Mouse (Mus musculus) erythroblast, adult 5-6 weeks (primary cell): ENCODE data around the gene Eif5. TPM values are rescaled to one million over a fixed set of nuclear protein-coding genes. Genes with fewer than 3 reads are reported as not detected.

Experiments used
- ATAC-seq: replicated peaks from 2 replicates; pipeline ENCODE4 v1.8.0; 2016; ENCODE audit warnings: moderate number of reproducible peaks, mild to moderate bottlenecking, moderate TSS enrichment, inconsistent platforms; ENCODE audit not compliant: poor library complexity, low FRiP score, severe bottlenecking
- total RNA-seq, 2 experiments: library from RNA; stranded (forward) in 1 of 2; stranded (reverse) in 1 of 2; fragments of 150-400 nt in 1 of 2; fragments of 200-764, 138-1000 nt in 1 of 2; gene quantifications; 2 replicates each; pipeline versions ENCODE4 v1.2.3 to v1.2.4; 2015 to 2017; ENCODE audit warnings: low replicate concordance in 2 of 2

The Eif5 gene
- total RNA-seq, 2 experiments from 2014 or later, result 1,283 to 1,822 TPM

GRCm38 (mm10) chr12:111559647-111560258 is 21.9 kb downstream of the Eif5 start:
- peak; percentile 55 for ATAC-seq

DNA sequence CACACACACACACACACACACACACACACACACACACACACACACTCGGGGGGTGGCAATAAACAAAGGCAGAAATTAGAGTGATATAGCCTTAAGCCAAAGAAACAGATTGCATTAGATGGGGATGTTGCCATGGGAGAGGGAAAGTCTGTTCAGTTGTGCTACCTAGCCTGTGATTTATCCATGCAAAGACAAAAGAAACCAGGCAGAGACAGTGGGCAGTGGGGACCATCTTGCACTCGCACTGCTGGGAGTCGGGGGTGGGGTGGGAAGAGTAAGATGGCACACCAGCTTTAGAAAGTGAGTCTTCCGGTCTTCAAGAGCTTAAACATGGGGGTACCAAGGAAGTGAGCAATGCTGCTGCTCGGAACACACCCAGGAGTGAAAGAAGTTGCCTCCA is 22.5 kb downstream of the Eif5 start:
- ATAC-seq, result no peak

- ATAC-seq, result no peak
These were observed 24.5 kb downstream of the Eif5 start for GRCm38 (mm10) chr12:111562276-111562814.

GRCm38 (mm10) chr12:111563076-111563629 is 25.3 kb downstream of the Eif5 start:
- ATAC-seq, result no peak

GRCm38 (mm10) chr12:111565363-111565762 is 27.5 kb downstream of the Eif5 start:
- ATAC-seq, result no peak

- ATAC-seq, result no peak
These were observed 31.0 kb downstream of the Eif5 start for GRCm38 (mm10) chr12:111568836-111569235.

DNA sequence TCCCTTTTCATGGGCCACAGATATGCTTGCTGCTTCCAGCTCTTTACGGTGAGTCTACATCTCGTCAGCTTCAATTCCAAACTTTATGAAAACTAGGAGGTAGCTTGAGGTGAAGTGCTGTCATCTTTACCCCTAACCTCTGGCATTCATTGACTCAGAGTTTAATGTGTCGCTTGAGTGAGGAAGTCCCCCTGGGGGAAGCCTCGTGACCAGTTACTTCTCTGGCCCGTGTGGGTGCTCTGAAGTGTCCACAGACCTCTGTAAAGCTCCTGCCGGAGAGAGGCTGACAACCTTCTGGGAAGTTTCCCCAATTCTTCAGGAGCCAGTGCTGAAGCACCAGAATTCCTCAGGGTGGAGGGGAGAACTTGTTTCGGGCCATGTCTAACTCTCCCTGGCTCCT is 34.6 kb downstream of the Eif5 start:
- ATAC-seq, result no peak

DNA sequence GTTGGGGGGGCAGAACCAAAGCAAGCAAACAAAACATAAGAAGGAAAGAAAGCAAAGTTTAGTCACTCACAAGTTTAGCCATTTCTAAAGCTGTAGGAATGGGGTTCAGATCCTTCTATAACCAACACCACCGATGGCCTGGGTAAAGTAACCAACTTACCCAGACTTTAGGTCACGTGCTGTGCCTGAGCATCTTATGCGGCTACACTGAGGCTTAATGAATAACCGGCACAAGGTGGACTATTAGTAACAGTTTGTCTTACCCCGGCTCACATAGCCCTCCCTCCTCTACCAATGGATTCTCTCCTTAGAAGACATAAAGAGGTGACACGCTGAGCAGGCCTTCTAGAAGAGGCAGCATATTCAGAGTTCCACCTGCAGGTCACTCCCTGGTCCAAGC is 35.5 kb downstream of the Eif5 start:
- no peak for ATAC-seq

- peak; percentile 96 for ATAC-seq
These were observed 36.5 kb downstream of the Eif5 start, which contains the start of gene Mark3 for GRCm38 (mm10) chr12:111574074-111574886. Gene Mark3 (plus strand): TSS chr12:111574523.

DNA sequence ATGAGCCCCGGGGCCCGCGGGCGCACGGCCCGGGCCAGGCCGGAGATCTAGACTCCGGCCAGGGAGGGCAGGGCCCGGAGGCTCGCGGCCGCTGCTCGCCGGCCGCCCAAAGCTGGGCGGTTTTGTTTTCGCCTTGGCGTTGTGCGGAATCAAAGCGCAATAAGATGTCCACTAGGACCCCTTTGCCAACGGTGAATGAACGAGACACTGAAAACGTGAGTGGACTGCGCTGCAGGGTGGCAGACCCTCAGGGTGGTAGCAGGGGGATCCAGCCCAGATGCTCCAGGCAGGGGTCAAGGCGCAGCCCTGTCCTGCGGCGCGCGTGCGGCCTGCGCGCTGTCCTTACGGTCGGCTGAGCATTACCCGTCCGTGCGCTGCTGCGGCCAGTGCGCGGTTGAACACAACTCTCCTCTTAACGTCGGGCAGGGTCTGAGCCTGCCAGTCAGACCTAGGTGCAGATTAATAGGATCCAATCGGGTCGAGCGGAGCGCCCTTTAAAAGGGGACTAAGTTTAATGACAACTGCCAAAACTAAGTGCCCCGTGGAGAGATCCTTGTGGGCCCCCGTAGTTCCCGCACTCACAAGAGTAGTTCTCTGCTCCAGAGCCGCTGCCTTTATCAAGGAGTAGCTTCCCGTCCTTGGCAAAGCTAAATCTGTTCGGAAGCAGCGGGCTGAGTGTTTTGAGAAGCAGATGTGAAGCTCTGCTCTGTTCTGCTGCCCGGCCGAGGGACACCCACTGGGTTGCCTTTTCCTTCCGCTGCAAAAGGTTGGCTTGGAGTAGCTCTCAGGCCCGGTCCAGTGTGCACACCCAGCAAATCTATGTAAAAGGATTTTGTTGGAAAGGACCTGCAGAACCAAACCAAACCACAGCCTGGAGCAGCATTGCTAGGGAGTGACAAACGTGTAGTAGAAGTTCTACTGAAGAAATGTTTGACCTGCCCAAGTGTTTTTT is 37.3 kb downstream of the Eif5 start:
- ATAC-seq, result peak; percentile 61

- no peak for ATAC-seq
These were observed 45.2 kb downstream of the Eif5 start for GRCm38 (mm10) chr12:111583058-111583457.

GRCm38 (mm10) chr12:111584401-111584800 is 46.6 kb downstream of the Eif5 start:
- ATAC-seq, result no peak

DNA sequence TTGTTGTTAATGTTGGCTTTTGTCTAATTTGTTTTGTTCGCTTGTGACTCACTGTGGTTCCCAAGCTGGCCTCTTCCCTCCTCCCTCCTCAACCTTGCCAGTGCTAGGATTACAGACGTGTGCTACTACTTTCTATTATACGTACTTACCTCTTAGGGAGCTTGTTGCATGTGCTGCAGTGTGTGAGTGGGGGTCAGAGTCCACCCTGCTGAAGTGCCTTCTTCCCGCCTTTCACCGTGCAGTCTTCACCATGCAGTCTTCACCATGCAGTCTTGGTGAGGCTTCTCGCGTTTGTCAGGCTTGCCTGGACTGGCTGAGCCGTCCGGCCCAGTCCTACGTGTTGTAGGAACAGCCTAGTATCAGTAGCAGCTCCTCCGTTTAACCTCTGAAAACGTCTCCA is 49.4 kb downstream of the Eif5 start:
- ATAC-seq, result no peak

- ATAC-seq, result peak; percentile 54
These were observed 54.7 kb downstream of the Eif5 start for GRCm38 (mm10) chr12:111592407-111593021.

DNA sequence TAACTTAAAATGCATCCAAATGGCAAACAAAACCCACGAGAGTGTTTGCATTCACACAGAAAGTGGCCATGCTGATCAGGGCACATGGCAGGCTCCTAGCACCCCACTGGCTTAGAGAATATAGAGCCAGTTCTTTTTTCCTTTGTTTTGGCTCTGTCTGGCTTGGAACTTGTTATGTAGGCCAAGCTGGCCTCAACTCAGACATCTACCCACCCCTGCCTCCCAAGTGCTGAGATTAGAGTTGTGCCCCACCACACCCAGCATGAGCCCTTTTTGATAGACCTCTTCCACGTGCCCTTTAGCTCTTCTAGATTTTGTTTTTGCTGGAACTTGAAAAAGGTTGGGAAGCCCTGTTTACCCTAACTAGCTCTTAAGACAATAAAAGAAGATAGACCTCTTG is 56.0 kb downstream of the Eif5 start:
- no peak for ATAC-seq
